Mouse (Mus musculus) heart, postnatal 0 days (tissue): Measurements from ENCODE around the gene Top3a.

Source experiments
- CTCF ChIP-seq: IDR thresholded peaks from 2 replicates; pipeline ENCODE4 v1.5.1; 2016; ENCODE audit warnings: antibody characterized with exemption, control low read depth, low read depth
- EP300 ChIP-seq: IDR thresholded peaks from 2 replicates; pipeline ENCODE4 v1.6.1; 2016; ENCODE audit warnings: antibody characterized with exemption, low read depth

DNA sequence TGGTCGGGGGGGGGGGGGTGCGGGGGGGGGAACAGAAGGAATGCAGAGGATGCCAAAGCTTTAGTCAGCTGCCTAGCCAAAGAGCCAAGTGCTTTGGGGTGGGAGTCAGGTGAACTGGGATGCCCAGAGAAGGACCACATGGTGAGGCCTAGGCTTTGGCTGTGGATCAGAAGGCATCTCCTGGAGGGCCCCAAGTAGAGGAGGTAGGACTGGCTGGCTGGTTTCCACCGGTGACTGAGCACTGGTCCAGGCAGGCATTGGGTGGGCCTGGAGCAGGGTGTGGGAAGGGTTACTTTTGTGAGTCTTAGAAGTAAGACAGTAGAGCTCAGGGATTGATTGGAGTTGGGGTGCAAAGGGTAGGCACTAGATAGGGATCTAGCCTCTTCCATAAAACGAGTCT lies 75.6 kb downstream of the Top3a start:
- no peak for TF ChIP-seq CTCF
- TF ChIP-seq EP300: no peak
